Mouse (Mus musculus): Measurements from ENCODE around the gene Actc1. TPM values are rescaled to one million over a fixed set of nuclear protein-coding genes. Genes with fewer than 3 reads are reported as not detected.

Actc1 gene
- polyA plus RNA-seq, 1 experiment, result 0.08 TPM

Other genes starting within 250 kb of the Actc1 start
- 297 and 302 TPM in 2 replicates for gene Scg5, start 224.4 kb downstream of the Actc1 start, polyA plus RNA-seq (2012; rRNA removed)
- 1.9 and 2.1 TPM in 2 replicates for gene Arhgap11a, start 204.9 kb downstream of the Actc1 start, polyA plus RNA-seq (2012; rRNA removed)
- 11.6 and 13.7 TPM in 2 replicates for gene Gjd2, start 39.9 kb downstream of the Actc1 start, polyA plus RNA-seq (2012; rRNA removed)
- 25.8 and 27.1 TPM in 2 replicates for gene Aqr, start 133.5 kb upstream of the Actc1 start, polyA plus RNA-seq (2012; rRNA removed)
- gene Zfp770, start 147.9 kb upstream of the Actc1 start, polyA plus RNA-seq (2012; rRNA removed), result 11.0 and 11.2 TPM in 2 replicates